Mouse (Mus musculus): ENCODE results near the gene Cd1d1.

The Cd1d1 gene

DNA sequence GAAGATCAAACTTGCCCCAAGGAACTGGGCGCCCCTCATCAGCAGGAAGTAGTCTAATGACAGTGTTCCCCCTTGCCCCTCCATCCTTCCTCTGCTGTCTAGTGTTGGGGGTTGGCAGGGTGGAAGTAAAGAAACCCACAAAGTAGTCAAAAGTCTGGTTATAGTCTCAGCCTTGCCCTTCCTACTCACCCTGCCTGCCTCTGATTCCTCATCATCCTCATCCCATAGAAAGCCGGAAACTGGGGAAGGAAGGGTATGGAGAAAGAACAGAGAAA lies 37.9 kb downstream of the Cd1d1 start:
- no peak for DNase-seq (ENCODE audit: low read depth, low spot score)

DNA sequence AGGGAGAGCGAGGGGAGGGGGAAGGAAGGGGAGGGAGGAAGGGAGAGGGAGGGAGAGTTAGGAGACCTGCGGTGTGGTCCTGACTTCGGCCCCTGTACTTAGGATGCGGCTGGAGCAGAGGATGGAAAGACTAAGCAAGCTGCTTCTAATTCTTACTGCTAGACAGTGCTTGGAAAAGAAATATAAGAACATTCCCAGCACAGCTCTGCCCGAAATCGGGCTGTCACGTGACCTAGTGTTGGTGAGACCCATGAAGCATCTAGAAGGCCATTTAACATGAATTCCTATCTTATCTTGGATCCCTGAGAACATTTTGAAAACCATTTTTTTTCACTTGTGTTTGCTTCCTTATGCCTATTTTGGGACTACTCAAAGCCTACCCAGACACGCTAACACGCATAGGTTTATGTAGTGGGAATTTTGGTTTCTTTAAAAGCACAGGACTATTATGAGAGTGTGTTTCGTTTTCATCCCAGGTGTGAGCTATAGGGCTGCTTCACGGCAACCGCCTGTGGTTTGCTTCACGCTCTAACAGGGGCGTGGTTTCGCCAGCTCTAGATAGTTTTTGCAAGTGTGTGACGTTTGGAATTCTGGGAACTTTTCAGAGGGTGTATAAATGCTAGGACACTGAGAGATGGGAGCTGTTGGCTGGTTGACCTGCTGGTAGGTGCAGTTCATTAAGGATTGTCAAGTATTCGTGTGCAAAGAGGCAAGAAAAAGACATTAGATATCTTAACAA lies 38.4 kb downstream of the Cd1d1 start:
- DNase-seq (ENCODE audit: low read depth, low spot score): no peak

DNA sequence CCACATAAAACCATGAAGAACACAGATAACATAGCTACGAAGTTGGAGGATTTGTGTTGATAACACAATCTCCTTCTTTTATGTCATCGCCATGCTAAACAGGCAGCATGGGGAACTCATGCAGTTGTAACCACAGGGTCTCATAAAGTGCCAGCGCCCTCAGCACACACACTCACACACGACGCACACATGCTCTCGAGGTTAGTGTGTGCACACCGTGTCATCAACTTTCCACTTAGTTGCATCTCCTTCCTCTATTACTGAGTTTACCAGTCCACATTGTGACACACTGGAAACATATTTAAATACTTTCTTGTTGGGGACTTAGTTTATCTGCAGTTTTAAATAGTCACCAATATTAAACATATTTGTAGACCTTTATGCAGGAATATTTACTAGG lies 40.2 kb downstream of the Cd1d1 start:
- no peak for DNase-seq (ENCODE audit: low read depth, low spot score)

DNA sequence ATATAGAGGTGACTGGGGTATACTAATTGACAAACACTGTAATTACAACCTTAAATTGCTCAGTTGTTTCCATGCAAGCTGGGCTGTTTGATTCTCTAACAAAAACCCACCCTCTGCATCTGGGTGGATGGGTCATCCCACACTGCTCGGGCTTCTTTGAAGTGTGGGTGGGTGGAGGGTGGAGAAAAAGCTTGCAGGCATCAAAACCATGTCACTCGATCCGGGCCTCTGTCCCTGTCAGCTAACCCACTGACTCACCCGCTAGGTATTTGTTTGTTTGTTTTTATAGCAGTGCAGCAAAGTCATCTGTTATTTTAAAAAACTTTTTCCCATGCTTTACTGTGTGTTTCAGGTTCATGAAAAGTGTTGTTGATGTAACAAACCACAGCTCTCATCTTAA lies 43.9 kb downstream of the Cd1d1 start:
- DNase-seq (ENCODE audit: low read depth, low spot score): no peak

DNA sequence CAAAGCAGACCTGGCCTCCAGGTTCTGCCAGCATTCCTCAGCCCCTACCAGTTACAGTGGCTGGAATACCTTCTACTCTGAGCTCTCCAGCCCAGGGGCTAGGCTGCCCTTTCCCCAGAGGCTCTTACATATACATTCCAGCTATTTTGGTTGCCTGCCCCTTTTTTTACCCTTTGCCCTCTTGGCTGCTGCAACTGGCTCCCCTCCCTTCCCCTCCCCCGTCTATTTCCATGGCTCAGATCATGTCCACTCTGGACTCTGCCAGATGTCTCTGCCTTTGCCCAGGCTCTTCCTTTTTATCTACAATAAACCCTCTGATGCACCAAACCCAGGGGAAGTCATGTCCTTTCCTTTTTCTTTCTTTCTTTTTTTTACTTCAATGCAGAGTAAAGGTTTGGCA lies 44.7 kb downstream of the Cd1d1 start:
- DNase-seq (ENCODE audit: low read depth, low spot score): no peak

- DNase-seq (ENCODE audit: low read depth, low spot score): no peak
Measured at GRCm38 (mm10) chr3:86953819-86954218, 45.4 kb downstream of the Cd1d1 start.

- no peak for DNase-seq (ENCODE audit: low read depth, low spot score)
Measured at GRCm38 (mm10) chr3:86950652-86951051, 48.6 kb downstream of the Cd1d1 start.
